Mouse (Mus musculus): Measurements from ENCODE around the gene Cdh8. TPM values are rescaled to one million over a fixed set of nuclear protein-coding genes. Genes with fewer than 3 reads are reported as not detected.

Gene Cdh8
- polyA plus RNA-seq, 1 experiment: not detected

DNA sequence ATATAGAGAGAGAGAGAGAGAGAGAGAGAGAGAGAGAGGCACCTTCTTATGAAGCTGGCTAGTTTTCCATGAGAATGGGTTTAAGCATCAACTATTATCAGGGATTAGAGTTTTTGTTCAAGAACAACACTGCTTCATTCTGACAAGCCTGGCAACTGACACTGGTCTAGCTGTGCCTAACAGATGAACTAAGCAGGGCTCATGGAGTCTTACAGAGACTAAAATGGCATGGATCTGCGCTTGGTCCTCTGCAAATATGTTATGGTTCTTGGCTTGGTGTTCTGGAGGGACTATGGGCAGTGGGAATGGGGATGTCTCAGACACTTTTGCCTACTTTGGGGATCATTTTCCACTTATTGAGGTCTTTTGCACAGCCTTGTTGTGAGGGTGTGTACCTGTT, 63.0 kb downstream of the Cdh8 start:
- no peak overlapping the region for H3K27ac ChIP-seq (ENCODE audit: insufficient read depth, low read depth, low read length)
- no peaks in the 10 kb centered on the region for H3K27me3 ChIP-seq (ENCODE audit: control insufficient read depth, insufficient read depth, low read length)
- H3K4me3 ChIP-seq (ENCODE audit: low read depth, low read length): no peak overlapping the region
- WGBS: 40% methylated on average over 1 of the region's 1 CpGs
- TF ChIP-seq CTCF (IDR thresholded peaks at IDR 0.05; ENCODE audit: extremely low read depth, insufficient read length, insufficient replicate concordance, low read depth, low read length) (no peak), POLR2A (IDR thresholded peaks at IDR 0.05; ENCODE audit: low read depth, low read length) (no peak)
- no peaks in the 10 kb centered on the region for H3K4me1 ChIP-seq (ENCODE audit: control insufficient read depth, insufficient read depth, insufficient read length, low read length)
- no peaks in the 10 kb centered on the region for H3K36me3 ChIP-seq (ENCODE audit: control insufficient read depth, insufficient read depth, low read length)

DNA sequence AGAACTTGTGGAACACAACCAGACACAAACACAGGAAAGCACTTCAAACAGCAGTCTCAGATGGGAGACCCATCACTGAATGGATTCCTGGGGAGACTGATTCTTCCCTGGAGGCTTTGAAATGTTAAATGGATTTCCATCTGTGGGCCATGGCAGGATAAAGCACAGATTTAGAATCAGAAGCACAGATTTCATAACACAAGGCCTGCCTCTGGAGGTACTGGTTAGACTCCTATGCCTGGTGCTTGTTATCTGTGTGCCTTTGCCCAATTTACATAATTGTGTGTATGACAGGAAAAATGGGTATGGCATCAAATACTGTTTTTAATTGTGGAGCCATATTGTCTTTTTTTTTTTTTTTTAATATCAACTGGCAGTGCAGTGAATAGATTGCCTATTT, 66.8 kb downstream of the Cdh8 start:
- Histone ChIP-seq H3K4me1 (ENCODE audit: control insufficient read depth, insufficient read depth, insufficient read length, low read length) (no peaks in the 10 kb centered on the region), H3K36me3 (ENCODE audit: control insufficient read depth, insufficient read depth, low read length) (no peaks in the 10 kb centered on the region), H3K27me3 (ENCODE audit: control insufficient read depth, insufficient read depth, low read length) (no peaks in the 10 kb centered on the region), H3K4me3 (ENCODE audit: low read depth, low read length) (no peak overlapping the region), H3K27ac (ENCODE audit: insufficient read depth, low read depth, low read length) (no peak overlapping the region)
- no peak for TF ChIP-seq POLR2A (IDR thresholded peaks at IDR 0.05; ENCODE audit: low read depth, low read length)
- TF ChIP-seq CTCF (IDR thresholded peaks at IDR 0.05; ENCODE audit: extremely low read depth, insufficient read length, insufficient replicate concordance, low read depth, low read length): no peak

DNA sequence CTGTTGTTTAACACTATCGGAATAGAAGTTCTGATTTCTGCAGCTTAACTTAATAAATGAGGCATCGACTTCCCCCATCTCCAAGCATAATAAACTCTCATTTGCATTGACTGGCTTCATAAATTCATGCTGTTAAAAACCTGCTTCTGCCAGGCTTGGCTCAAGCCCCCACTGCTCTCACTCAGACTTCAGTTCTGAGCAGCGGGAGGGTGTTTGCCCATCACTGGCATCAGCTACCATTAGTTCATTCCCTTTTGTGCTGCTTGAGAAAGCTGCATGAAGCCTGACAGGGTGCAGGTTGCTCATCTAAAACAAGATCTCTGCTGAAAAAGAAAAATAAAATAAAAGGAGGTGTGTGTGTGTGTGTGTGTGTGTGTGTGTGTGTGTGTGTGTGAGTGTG, 67.7 kb downstream of the Cdh8 start:
- H3K4me3 ChIP-seq (ENCODE audit: low read depth, low read length): no peak overlapping the region
- H3K4me1 ChIP-seq (ENCODE audit: control insufficient read depth, insufficient read depth, insufficient read length, low read length): no peaks in the 10 kb centered on the region
- H3K27me3 ChIP-seq (ENCODE audit: control insufficient read depth, insufficient read depth, low read length): no peaks in the 10 kb centered on the region
- H3K27ac ChIP-seq (ENCODE audit: insufficient read depth, low read depth, low read length): no peak overlapping the region
- 80% methylated on average over 3 of the region's 3 CpGs for WGBS
- TF ChIP-seq CTCF (IDR thresholded peaks at IDR 0.05; ENCODE audit: extremely low read depth, insufficient read length, insufficient replicate concordance, low read depth, low read length) (no peak), POLR2A (IDR thresholded peaks at IDR 0.05; ENCODE audit: low read depth, low read length) (no peak)
- no peaks in the 10 kb centered on the region for H3K36me3 ChIP-seq (ENCODE audit: control insufficient read depth, insufficient read depth, low read length)

DNA sequence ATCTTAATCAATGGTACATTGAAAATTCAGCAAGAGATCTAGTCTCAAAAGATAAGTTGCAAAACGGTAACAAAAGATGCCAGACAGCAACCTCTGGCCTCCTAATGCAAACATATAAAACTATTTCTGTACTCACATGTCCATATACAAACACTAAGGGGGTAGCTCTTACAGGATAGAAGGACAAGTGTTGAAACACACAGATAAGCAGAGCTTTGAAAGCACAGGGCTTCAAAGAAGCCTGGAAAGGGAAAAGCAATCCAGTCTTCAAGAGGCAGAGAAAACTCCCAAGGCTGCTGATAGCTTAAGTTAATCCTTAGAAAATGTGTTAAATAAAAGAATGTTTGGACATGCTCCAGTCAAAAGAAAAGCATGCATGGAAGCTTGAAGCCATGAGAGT, 77.0 kb downstream of the Cdh8 start:
- Histone ChIP-seq H3K27ac (ENCODE audit: insufficient read depth, low read depth, low read length) (no peak overlapping the region), H3K4me1 (ENCODE audit: control insufficient read depth, insufficient read depth, insufficient read length, low read length) (no peaks in the 10 kb centered on the region), H3K27me3 (ENCODE audit: control insufficient read depth, insufficient read depth, low read length) (no peaks in the 10 kb centered on the region), H3K36me3 (ENCODE audit: control insufficient read depth, insufficient read depth, low read length) (no peaks in the 10 kb centered on the region), H3K4me3 (ENCODE audit: low read depth, low read length) (no peak overlapping the region)
- WGBS: 28% methylated on average over 1 of the region's 1 CpGs
- TF ChIP-seq POLR2A (IDR thresholded peaks at IDR 0.05; ENCODE audit: low read depth, low read length) (no peak), CTCF (IDR thresholded peaks at IDR 0.05; ENCODE audit: extremely low read depth, insufficient read length, insufficient replicate concordance, low read depth, low read length) (no peak)

DNA sequence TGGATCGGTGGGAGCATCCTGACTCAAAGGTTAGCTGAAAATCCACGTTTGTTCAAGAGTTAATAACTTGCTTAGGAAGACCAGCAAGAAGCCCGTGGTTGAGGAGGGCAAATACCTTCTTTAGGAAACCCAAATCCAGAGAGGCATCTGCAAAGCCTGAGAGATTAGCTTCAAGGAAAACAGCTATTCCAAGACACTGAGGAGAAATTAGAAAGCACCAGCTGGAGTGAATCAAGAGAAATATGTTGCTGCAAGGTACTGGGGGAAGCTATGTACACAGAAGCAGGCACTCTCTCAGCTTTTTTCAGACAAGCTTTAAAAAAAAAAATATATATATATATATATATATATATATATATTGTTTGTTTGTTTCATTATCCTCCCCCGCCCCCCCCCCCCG, 88.7 kb downstream of the Cdh8 start:
- WGBS: 51% methylated on average over 5 of the region's 5 CpGs
- Histone ChIP-seq H3K27me3 (ENCODE audit: control insufficient read depth, insufficient read depth, low read length) (no peaks in the 10 kb centered on the region), H3K4me1 (ENCODE audit: control insufficient read depth, insufficient read depth, insufficient read length, low read length) (no peaks in the 10 kb centered on the region), H3K27ac (ENCODE audit: insufficient read depth, low read depth, low read length) (no peak overlapping the region), H3K4me3 (ENCODE audit: low read depth, low read length) (no peak overlapping the region), H3K36me3 (ENCODE audit: control insufficient read depth, insufficient read depth, low read length) (no peaks in the 10 kb centered on the region)
- no peak for TF ChIP-seq POLR2A (IDR thresholded peaks at IDR 0.05; ENCODE audit: low read depth, low read length)

DNA sequence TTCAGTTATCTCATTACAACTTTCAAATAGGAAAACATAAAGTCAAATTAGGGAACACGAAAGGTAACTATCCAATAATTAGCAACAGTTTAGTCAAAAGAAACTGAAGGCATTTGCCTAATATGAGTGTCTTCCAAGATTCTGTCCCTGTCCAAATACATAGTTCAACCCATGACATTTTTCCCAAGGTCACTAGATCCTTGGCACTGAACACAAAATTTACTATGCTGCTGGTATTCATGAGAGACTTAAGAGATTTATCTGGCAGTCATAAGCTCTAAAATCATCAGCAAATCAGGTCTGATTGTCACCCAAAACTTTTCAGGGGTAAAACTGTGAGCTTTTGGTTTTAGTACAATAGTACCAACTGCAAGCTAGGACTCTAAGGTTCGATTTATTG, 101.7 kb downstream of the Cdh8 start:
- Histone ChIP-seq H3K27me3 (ENCODE audit: control insufficient read depth, insufficient read depth, low read length) (no peaks in the 10 kb centered on the region), H3K36me3 (ENCODE audit: control insufficient read depth, insufficient read depth, low read length) (no peaks in the 10 kb centered on the region), H3K4me3 (ENCODE audit: low read depth, low read length) (no peak overlapping the region), H3K4me1 (ENCODE audit: control insufficient read depth, insufficient read depth, insufficient read length, low read length) (no peaks in the 10 kb centered on the region), H3K27ac (ENCODE audit: insufficient read depth, low read depth, low read length) (no peak overlapping the region)
- TF ChIP-seq CTCF (IDR thresholded peaks at IDR 0.05; ENCODE audit: extremely low read depth, insufficient read length, insufficient replicate concordance, low read depth, low read length) (no peak), POLR2A (IDR thresholded peaks at IDR 0.05; ENCODE audit: low read depth, low read length) (no peak)
- 70% methylated on average over 2 of the region's 2 CpGs for WGBS

DNA sequence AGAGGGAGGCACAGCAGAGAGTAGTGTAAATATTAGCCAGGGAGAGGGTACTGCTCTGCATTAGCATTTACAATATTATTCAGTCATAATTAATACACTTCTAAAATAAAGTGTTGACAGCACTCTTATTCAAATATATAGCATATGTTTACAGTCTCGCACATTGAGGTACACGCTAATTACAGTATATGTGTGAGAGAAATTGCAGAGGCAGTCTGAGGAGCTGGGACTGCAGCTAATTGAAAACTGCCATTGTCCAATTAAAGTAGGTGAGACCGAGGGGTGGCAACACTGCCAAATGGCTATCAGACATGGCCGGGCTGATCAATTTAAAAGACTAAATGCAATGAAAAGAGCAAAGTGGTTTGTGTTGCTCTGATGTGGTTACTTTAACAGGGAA, 112.1 kb downstream of the Cdh8 start:
- TF ChIP-seq CTCF (IDR thresholded peaks at IDR 0.05; ENCODE audit: extremely low read depth, insufficient read length, insufficient replicate concordance, low read depth, low read length): no peak
- TF ChIP-seq POLR2A (IDR thresholded peaks at IDR 0.05; ENCODE audit: low read depth, low read length): no peak
- whole genome bisulfite sequencing: 92% methylated on average over 4 of the region's 4 CpGs

DNA sequence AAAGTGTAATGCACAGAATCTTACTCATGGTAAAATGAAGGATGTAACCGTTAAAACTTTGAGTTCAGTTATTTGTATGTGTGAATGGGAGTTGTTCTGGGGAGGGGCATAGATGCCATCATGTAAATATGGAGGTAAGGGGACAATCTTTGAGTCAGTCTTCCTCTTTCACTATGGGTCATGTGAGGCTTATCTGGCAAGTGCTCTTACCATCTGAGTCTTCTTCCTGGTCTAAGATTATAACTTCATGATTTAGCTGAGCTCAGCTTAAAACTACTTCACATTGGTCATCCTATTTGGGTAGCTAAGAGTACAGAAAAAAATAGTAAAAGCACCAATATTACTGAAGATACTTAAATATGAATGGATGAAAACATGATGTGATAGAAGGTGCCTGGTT, 126.1 kb downstream of the Cdh8 start:
- Histone ChIP-seq H3K36me3 (ENCODE audit: control insufficient read depth, insufficient read depth, low read length) (no peaks in the 10 kb centered on the region), H3K27me3 (ENCODE audit: control insufficient read depth, insufficient read depth, low read length) (no peaks in the 10 kb centered on the region), H3K4me3 (ENCODE audit: low read depth, low read length) (no peak overlapping the region), H3K4me1 (ENCODE audit: control insufficient read depth, insufficient read depth, insufficient read length, low read length) (no peaks in the 10 kb centered on the region), H3K27ac (ENCODE audit: insufficient read depth, low read depth, low read length) (no peak overlapping the region)
- WGBS: 84% methylated on average over 1 of the region's 1 CpGs
- TF ChIP-seq CTCF (IDR thresholded peaks at IDR 0.05; ENCODE audit: extremely low read depth, insufficient read length, insufficient replicate concordance, low read depth, low read length): no peak
- no peak for TF ChIP-seq POLR2A (IDR thresholded peaks at IDR 0.05; ENCODE audit: low read depth, low read length)

More for the DNA sequence above, 112.1 kb downstream of the Cdh8 start:
- Histone ChIP-seq H3K36me3 (ENCODE audit: control insufficient read depth, insufficient read depth, low read length) (no peaks in the 10 kb centered on the region), H3K27me3 (ENCODE audit: control insufficient read depth, insufficient read depth, low read length) (no peaks in the 10 kb centered on the region), H3K4me3 (ENCODE audit: low read depth, low read length) (no peak overlapping the region), H3K4me1 (ENCODE audit: control insufficient read depth, insufficient read depth, insufficient read length, low read length) (no peaks in the 10 kb centered on the region), H3K27ac (ENCODE audit: insufficient read depth, low read depth, low read length) (no peak overlapping the region)

All from small intestine, adult 2 months (tissue).